Mouse (Mus musculus) C2C12 (cell line): Measurements from ENCODE around the gene 1700020A23Rik. TPM values are rescaled to one million over a fixed set of nuclear protein-coding genes. Genes with fewer than 3 reads are reported as not detected.

Experiments used
- H3K27me3 ChIP-seq: one replicate; pipeline ENCODE4 v1.6.1; 2011; ENCODE audit not compliant: control insufficient read depth, insufficient read depth, insufficient read length
- H3K36me3 ChIP-seq: one replicate; pipeline ENCODE4 v1.6.1; 2011; ENCODE audit not compliant: control insufficient read depth, insufficient read depth
- H3K4me3 ChIP-seq: one replicate; pipeline ENCODE4 v1.5.1; 2011; ENCODE audit warnings: mild to moderate bottlenecking, control low read depth; ENCODE audit not compliant: poor library complexity, insufficient read depth, severe bottlenecking
- H3K79me2 ChIP-seq: one replicate; pipeline ENCODE4 v1.6.1; 2011; ENCODE audit not compliant: control insufficient read depth, insufficient read depth
- H3K79me3 ChIP-seq: one replicate; pipeline ENCODE4 v1.6.1; 2011; ENCODE audit warnings: low read depth, control low read depth
- H3ac ChIP-seq: one replicate; pipeline ENCODE3; 2011; ENCODE audit warnings: low read depth; ENCODE audit not compliant: control insufficient read depth, insufficient read length
- CEBPB ChIP-seq: IDR thresholded peaks from one replicate; pipeline ENCODE4 v1.6.1; 2011; ENCODE audit warnings: low read depth, mild to moderate bottlenecking, control low read depth, moderate library complexity
- CTCF ChIP-seq: IDR thresholded peaks from one replicate; pipeline ENCODE4 v1.5.1; 2011; ENCODE audit not compliant: control insufficient read depth, insufficient read depth, insufficient read length
- FOSL1 ChIP-seq: IDR thresholded peaks from one replicate; pipeline ENCODE4 v1.8.0; 2011; ENCODE audit warnings: mild to moderate bottlenecking, low read length; ENCODE audit not compliant: poor library complexity, insufficient read depth, severe bottlenecking
- MAX ChIP-seq: IDR thresholded peaks from one replicate; pipeline ENCODE4 v1.6.1; 2011; ENCODE audit warnings: mild to moderate bottlenecking, control low read depth
- MYOD1 ChIP-seq: IDR thresholded peaks from one replicate; pipeline ENCODE4 v1.6.1; 2011; ENCODE audit warnings: low read depth; ENCODE audit not compliant: control insufficient read depth, insufficient read length
- MYOG ChIP-seq: IDR thresholded peaks from one replicate; pipeline ENCODE4 v1.6.1; 2011; ENCODE audit not compliant: control insufficient read depth, insufficient read length; ENCODE audit errors: extremely low read depth
- USF1 ChIP-seq: IDR thresholded peaks from one replicate; pipeline ENCODE4 v1.6.1; 2011; ENCODE audit warnings: low read depth, mild to moderate bottlenecking, control low read depth, moderate library complexity
- polyA plus RNA-seq: library from polyadenylated mRNA; unstranded; fragments of >200 nt; fragmentation: generic; extraction: Trizol; gene quantifications from one replicate; pipeline ENCODE4 v1.2.1, GENCODE M21; 2012; ENCODE audit warnings: missing spikeins

1700020A23Rik gene
- polyA plus RNA-seq, 1 experiment, result not detected

DNA sequence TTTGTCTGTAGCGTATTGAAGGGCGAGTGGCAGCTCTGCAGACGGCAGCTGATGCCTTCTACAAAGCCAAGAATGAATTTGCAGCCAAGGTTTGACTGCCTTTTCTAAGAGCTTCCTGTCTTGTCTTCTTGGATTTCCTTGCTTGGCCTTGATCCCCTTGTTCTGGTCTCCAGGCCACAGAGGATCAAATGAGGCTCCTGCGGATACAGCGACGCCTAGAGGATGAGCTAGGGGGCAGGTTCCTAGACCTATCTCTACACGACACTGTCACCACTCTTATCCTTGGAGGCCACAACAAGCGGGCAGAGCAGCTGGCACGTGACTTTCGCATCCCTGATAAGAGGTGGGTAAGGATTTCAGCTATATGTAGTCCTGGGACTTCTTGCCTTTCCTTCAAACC is 37.1 kb downstream of the 1700020A23Rik start:
- no peak for TF ChIP-seq FOSL1
- no peak for TF ChIP-seq USF1
- no peak for TF ChIP-seq MAX
- no peak for TF ChIP-seq MYOG
- no peak for TF ChIP-seq CTCF
- TF ChIP-seq CEBPB, result no peak
- no peak for TF ChIP-seq MYOD1
- Histone ChIP-seq H3K4me3 (no peak overlapping the region), H3K27me3 (no peaks in the 10 kb centered on the region), H3K79me3 (no peaks in the 10 kb centered on the region), H3K79me2 (peaks cover 4% of the 10 kb centered on the region), H3K36me3 (peaks cover 82% of the 10 kb centered on the region), H3ac (no peak overlapping the region)

DNA sequence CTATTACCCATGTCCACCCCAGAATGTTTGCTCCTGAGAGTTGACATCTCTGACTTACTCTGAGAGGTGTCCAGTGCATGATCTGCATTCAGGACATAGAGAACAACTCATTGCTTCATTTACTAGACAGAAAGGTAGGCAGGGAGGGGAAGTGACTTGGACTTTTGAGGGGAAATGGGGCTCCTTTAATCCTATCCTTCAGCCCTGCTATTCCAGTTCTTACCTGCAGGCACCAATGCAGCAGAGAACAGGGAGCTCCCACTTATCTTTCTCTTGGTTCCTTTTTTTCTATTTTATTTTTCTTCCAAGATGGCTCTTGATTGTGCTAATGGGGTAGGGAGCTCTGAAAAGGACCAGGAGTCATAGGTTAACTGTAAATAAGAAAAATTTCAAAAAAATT is 43.4 kb downstream of the 1700020A23Rik start:
- Histone ChIP-seq H3K27me3 (no peaks in the 10 kb centered on the region), H3K36me3 (peaks cover 22% of the 10 kb centered on the region), H3K79me2 (peaks cover 32% of the 10 kb centered on the region), H3ac (no peak overlapping the region), H3K4me3 (no peak overlapping the region), H3K79me3 (peaks cover 26% of the 10 kb centered on the region)
- TF ChIP-seq MYOG, result no peak
- TF ChIP-seq USF1, result no peak
- TF ChIP-seq CTCF, result no peak
- no peak for TF ChIP-seq FOSL1
- TF ChIP-seq MYOD1, result no peak
- no peak for TF ChIP-seq MAX
- TF ChIP-seq CEBPB, result no peak

DNA sequence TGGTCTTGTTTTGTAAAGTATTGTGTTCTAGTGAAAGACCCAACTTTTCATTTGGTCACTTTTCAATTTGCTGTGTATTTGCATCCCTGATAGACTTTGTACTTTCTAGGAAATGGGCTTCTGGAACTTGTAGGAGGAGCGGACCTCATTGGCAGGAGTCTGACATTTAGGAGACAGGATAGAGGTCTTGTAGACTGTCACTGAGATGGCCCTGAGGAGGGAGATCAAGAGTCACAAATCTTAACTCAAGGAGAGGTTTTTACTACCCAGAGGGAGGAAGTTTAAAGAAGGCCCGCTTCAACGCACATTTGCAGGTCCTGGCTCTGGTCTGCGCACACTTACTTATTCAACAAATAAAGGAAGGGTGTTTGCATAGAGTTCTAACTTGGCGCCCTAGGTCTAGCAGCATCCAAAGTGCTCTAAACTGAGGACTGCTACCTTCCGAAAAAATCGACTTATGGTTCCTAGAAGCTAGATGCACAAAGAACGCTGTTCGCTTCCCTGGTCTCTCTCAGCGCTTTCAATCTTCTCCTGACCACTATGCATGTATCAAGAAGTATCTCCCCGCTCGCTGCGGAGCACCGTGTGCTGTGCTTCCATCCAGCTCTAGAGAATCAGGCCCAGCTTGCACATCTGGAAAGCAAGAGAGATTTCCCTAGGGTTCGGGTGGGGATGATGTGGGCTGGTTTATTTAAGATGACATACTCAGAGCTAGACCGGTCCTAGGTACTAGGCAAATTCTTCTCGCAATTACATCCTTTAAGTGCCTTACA is 44.1 kb downstream of the 1700020A23Rik start:
- H3K79me3 ChIP-seq, result peaks cover 30% of the 10 kb centered on the region

DNA sequence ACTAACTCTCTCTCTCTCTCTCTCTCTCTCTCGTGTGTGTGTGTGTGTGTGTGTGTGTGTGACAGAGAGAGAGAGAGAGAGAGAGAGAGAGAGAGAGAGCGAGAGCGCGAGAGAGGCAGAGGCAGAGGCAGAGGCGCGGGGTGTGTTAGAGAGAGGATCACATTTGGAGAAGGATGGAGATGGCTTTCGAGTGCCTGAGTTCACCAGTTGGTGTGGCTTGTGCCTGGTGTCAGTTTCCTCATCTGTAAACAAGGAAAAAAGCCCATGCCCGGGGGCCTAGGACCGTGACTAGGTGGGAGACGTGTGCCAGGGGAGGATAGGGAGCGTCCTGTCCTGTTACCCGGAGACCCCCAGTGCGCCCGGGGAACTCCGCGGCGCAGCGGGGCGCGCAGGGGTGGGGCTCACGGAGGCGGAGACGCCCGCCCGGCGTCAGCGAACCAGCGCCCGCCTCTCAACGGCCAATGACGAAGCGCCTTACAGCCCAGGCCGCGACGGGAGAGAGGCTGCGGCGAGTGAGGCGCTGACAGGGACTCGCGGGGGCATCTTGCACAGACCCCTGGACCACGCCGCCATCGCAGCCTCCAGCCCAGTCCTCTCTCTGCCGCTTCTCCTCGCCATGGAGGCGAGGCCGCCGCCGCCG is 44.9 kb downstream of the 1700020A23Rik start, which contains the start of gene Ptpra:
Gene Ptpra, plus strand, starts transcription at position 485 of the 640 bp plus-strand sequence.
- Histone ChIP-seq H3K4me3 (peak within 1 kb of the TSS; percentile 85), H3K79me3 (peaks cover 36% of the 10 kb centered on the region), H3K36me3 (peaks cover 11% of the 10 kb centered on the region), H3K79me2 (peaks cover 47% of the 10 kb centered on the region), H3K27me3 (no peaks in the 10 kb centered on the region), H3ac (peak within 1 kb of the TSS; percentile 90)
- TF ChIP-seq FOSL1, result no peak
- TF ChIP-seq MAX, result no peak
- no peak for TF ChIP-seq CEBPB
- TF ChIP-seq MYOG, result no peak
- TF ChIP-seq MYOD1, result no peak
- no peak for TF ChIP-seq CTCF
- no peak for TF ChIP-seq USF1

More for the DNA sequence above, 44.1 kb downstream of the 1700020A23Rik start:
- H3K4me3 ChIP-seq, result peak overlapping the region; percentile 85
- H3K36me3 ChIP-seq, result peaks cover 14% of the 10 kb centered on the region
- no peak for TF ChIP-seq MYOG
- TF ChIP-seq MAX, result no peak
- TF ChIP-seq CTCF, result no peak
- TF ChIP-seq USF1, result no peak
- no peak for TF ChIP-seq CEBPB
- no peak for TF ChIP-seq MYOD1
- no peak for TF ChIP-seq FOSL1
- H3ac ChIP-seq, result no peak overlapping the region
- peaks cover 40% of the 10 kb centered on the region for H3K79me2 ChIP-seq
- no peaks in the 10 kb centered on the region for H3K27me3 ChIP-seq

DNA sequence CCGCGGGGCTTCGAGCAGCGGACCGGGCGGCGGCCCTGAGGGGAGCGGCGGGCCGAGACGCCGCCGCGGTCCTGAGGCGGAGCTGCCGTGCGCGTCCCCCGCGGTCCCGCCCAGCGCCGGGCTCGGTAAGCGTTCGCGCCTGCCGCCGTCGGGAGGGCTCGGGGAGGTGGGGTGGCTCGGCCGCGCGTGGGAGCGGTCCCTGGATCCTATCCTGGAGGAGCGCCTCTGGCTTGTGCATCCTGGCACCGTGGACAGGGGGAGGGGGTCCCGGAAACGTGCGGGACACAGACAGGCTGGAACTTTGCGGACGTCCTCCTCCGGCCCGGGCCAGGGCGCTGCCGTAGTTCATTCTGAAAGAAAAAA is 45.4 kb downstream of the 1700020A23Rik start:
- Histone ChIP-seq H3K79me2 (peaks cover 52% of the 10 kb centered on the region), H3K79me3 (peaks cover 41% of the 10 kb centered on the region), H3K36me3 (peaks cover 7% of the 10 kb centered on the region), H3ac (peak overlapping the region; percentile 90), H3K27me3 (no peaks in the 10 kb centered on the region), H3K4me3 (peak overlapping the region; percentile 85)
- TF ChIP-seq MYOD1 (no peak), USF1 (no peak), MYOG (no peak), CTCF (no peak), MAX (no peak), FOSL1 (no peak), CEBPB (no peak)
